In the genomic region with DNA sequence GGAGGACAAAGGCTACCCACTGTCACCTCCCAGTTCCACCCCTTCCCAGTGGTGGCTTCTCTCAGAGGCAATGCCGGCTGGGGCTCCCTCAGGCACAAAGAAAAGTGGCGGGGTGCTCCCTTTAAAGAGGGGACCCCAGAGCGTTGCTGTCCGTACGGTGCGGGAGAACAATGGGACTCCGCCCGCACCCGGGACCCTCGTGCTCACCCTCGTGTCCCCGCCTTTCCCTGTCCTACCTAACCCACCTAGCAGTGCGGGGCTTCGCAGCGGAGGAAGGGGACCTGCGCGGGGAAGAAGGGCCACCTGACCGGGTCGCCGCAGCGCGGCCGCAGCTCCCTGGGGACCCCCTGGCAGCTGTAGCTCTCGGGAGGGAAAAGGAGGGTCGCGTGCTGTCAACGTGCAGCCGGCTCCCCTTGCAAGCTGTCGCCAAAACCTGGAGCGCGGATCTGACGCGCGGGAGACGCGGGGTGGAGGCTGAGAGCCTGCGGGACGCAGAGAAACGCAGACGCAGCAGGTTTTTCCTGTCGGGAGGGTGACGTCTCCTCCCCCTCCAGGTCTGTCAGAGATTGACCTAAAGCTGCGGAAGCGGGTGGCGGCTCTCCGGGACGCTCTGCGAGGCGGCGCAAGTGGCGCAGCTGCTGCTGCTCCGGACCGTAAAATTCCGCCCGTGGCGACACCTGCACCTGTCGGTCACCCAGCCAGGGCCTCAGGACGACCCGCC, we compare ENCODE assay signal across 8 mouse cellular contexts. TPM values are rescaled to one million over a fixed set of nuclear protein-coding genes. Genes with fewer than 3 reads are reported as not detected.
A peak's percentile ranks its signal among the peaks of the same experiment; 100 is the strongest.
DNase-seq lines count a peak whose midpoint lies in the region; ATAC-seq and TF ChIP-seq lines count a peak whose summit lies in the region.

No protein-coding gene starts in this region.

- ATAC-seq in inflammation-experienced regulatory T-cells, adult 6 months, result peak; percentile 61
- peak; percentile 29 for ATAC-seq in megakaryocyte-erythroid progenitor cell, adult 5-6 weeks (replicated peaks; ENCODE audit: low FRiP score, low TSS enrichment, poor library complexity, severe bottlenecking)

- no peak for TF ChIP-seq CTCF in cortical plate, adult 2 months (IDR thresholded peaks at IDR 0.05; ENCODE audit: extremely low read depth, insufficient read depth, low read length)

- peak overlapping the region; percentile 86 for H3K27ac ChIP-seq in cortical plate, adult 2 months (ENCODE audit: insufficient read depth, low read length)

- intact Hi-C loops in left cerebral cortex, postnatal 25 days (cut with DNase I), result loop anchor here (2.0 to 5.0 kb wide), 2 partner anchors 141 to 162 kb away; no protein-coding TSS in a partner anchor

- peak overlapping the region; percentile 98 for H3K4me3 ChIP-seq in cortical plate, adult 2 months (ENCODE audit: insufficient read depth, low read length)

- TF ChIP-seq POLR2A in cortical plate, adult 2 months (IDR thresholded peaks at IDR 0.05; ENCODE audit: extremely low read depth, insufficient read depth, low read length), result peak; percentile 60

- DNase-seq in adrenal gland, adult (ENCODE audit: inconsistent age in 2 of 2, low spot score in 1 of 2), result peak; percentile 66 to 88
- peak; percentile 69 to 82 for DNase-seq in gastrocnemius, adult 8-10 months (ENCODE audit: low spot score in 2 of 2)
- peak; percentile 77 to 78 for DNase-seq in left cerebral cortex, postnatal 25 days (ENCODE audit: low spot score in 2 of 2)
- peak; percentile 76 for DNase-seq in right cerebral cortex, postnatal 14 days
- peak; percentile 65 to 77 for DNase-seq in urinary bladder, postnatal 36 days (ENCODE audit: low spot score in 2 of 2)

- no peaks in the 10 kb centered on the region for H3K4me1 ChIP-seq in cortical plate, adult 2 months (ENCODE audit: control insufficient read depth, insufficient read depth, low read length)

RNA-seq across cellular contexts. Expression of gene Cdc42ep3, which starts 0.5 kb away (rescaled TPM):
- 15.7 and 19.5 TPM in 2 replicates for polyA plus RNA-seq in cortical plate, adult 2 months (2012; rRNA removed)
- 10 to 100 TPM; 29.2 to 34.8 (median 34.1) TPM for total RNA-seq in gastrocnemius, adult 8-10 months (2022)
- 10 to 100 TPM; 37.0 to 40.4 (median 39.4) TPM for polyA plus RNA-seq in inflammation-experienced regulatory T-cells, adult 6 months (2017; shearing (Covaris generic))
- 10 to 100 TPM; 14.9 to 20.2 TPM for total RNA-seq in left cerebral cortex, postnatal 25 days (2021)
- total RNA-seq in megakaryocyte-erythroid progenitor cell, adult 5-6 weeks (2014; fragmentation: Nextera tagmentation), result 23.4 and 35.5 TPM in 2 replicates
- 61.9 and 94.2 TPM in 2 replicates for total RNA-seq in megakaryocyte-erythroid progenitor cell, adult 5-6 weeks (2017)

Comparison
In these comparisons a context has a peak if more than half of its experiments do, and no peak if none do; other contexts are left out.
1. Peak in every context shown above with its lines: DNase-seq, ATAC-seq, H3K4me3 ChIP-seq and H3K27ac ChIP-seq.